Mouse (Mus musculus) forebrain, embryonic 11.5 days (tissue): ENCODE measurements at regions not wholly inside any gene's neighbourhood (a gene's known extent, or its start where the extent isn't known, plus 50 kb on each side); places are given as distances from the start of the nearest gene placed in this dataset.

Experiments used
- ATAC-seq: fragments of 200-750 bp; cut with Nextera tagmentation; replicated peaks from 2 replicates; pipeline ENCODE4 v1.8.0; 2017; ENCODE audit warnings: moderate TSS enrichment; ENCODE audit not compliant: low FRiP score
- DNase-seq: peaks from one replicate; pipeline ENCODE4 v3.0.0-alpha.2; 2017; ENCODE audit warnings: low spot score
- H3K27ac ChIP-seq: fragments of 300-500 bp; sonication (generic); 2 replicates; pipeline ENCODE4 v1.5.1; 2014; ENCODE audit warnings: low read depth, low read length
- H3K27me3 ChIP-seq: fragments of 300-500 bp; sonication (generic); 2 replicates; pipeline ENCODE4 v1.6.1; 2014; ENCODE audit warnings: mild to moderate bottlenecking, low read length, mixed read lengths; ENCODE audit not compliant: control insufficient read depth, insufficient read depth
- H3K36me3 ChIP-seq: fragments of 300-500 bp; sonication (generic); 2 replicates; pipeline ENCODE4 v1.6.1; 2014; ENCODE audit warnings: mild to moderate bottlenecking, low read length, moderate library complexity, mixed read lengths; ENCODE audit not compliant: control insufficient read depth, insufficient read depth
- H3K4me1 ChIP-seq: fragments of 300-500 bp; sonication (generic); replicated peaks from 2 replicates; pipeline ENCODE4 v1.6.1; 2014; ENCODE audit warnings: low read length, mixed read lengths; ENCODE audit not compliant: control insufficient read depth, insufficient read depth
- H3K4me2 ChIP-seq: fragments of 300-500 bp; sonication (generic); 2 replicates; pipeline ENCODE4 v1.6.1; 2014; ENCODE audit warnings: low read depth, mild to moderate bottlenecking, low read length, moderate library complexity, mixed read lengths; ENCODE audit not compliant: severe bottlenecking
- H3K4me3 ChIP-seq: fragments of 300-500 bp; sonication (generic); 2 replicates; pipeline ENCODE4 v1.5.1; 2014; ENCODE audit warnings: low read depth, low read length
- H3K9ac ChIP-seq: fragments of 300-500 bp; sonication (generic); 2 replicates; pipeline ENCODE4 v1.6.1; 2014; ENCODE audit warnings: low read length
- H3K9me3 ChIP-seq: fragments of 300-500 bp; sonication (generic); 2 replicates; pipeline ENCODE4 v1.6.1; 2016; ENCODE audit warnings: low read length, mixed read lengths; ENCODE audit not compliant: control insufficient read depth
- WGBS: fragments of 180-500 bp; shearing (Covaris S2); extraction: QIAGEN DNeasy Blood & Tissue Kit; methylation state at CpG from one replicate; pipeline ENCODE4 v1.1.7; 2014; 5-methylcytosine and 5-hydroxymethylcytosine counted together

GRCm38 (mm10) chr16:73835715-73836440 lies 575.7 kb downstream of the Robo2 start:
- H3K4me3 ChIP-seq, result no peak overlapping the region
- H3K4me2 ChIP-seq, result no peak overlapping the region
- H3K36me3 ChIP-seq, result no peaks in the 10 kb centered on the region
- WGBS, result 82% methylated on average over 19 of the region's 19 CpGs
- H3K27ac ChIP-seq, result no peak overlapping the region
- H3K9ac ChIP-seq, result no peak overlapping the region
- H3K9me3 ChIP-seq, result no peaks in the 10 kb centered on the region
- no peaks in the 10 kb centered on the region for H3K4me1 ChIP-seq
- DNase-seq (no peak), ATAC-seq (no peak)
- no peaks in the 10 kb centered on the region for H3K27me3 ChIP-seq

- H3K4me1 ChIP-seq, result no peaks in the 10 kb centered on the region
- H3K9me3 ChIP-seq, result no peaks in the 10 kb centered on the region
- H3K27ac ChIP-seq, result no peak overlapping the region
- H3K4me2 ChIP-seq, result no peak overlapping the region
- no peaks in the 10 kb centered on the region for H3K36me3 ChIP-seq
- no peak for ATAC-seq
- no peak for DNase-seq
- WGBS, result 77% methylated on average over 10 of the region's 10 CpGs
- no peaks in the 10 kb centered on the region for H3K27me3 ChIP-seq
- H3K4me3 ChIP-seq, result no peak overlapping the region
- H3K9ac ChIP-seq, result no peak overlapping the region
Observed at GRCm38 (mm10) chr16:73821387-73822338, 590.0 kb downstream of the Robo2 start.

- DNase-seq (no peak), ATAC-seq (no peak)
- Histone ChIP-seq H3K36me3 (no peaks in the 10 kb centered on the region), H3K27ac (no peak overlapping the region), H3K9ac (no peak overlapping the region), H3K4me2 (no peak overlapping the region), H3K27me3 (no peaks in the 10 kb centered on the region), H3K9me3 (no peaks in the 10 kb centered on the region), H3K4me3 (no peak overlapping the region), H3K4me1 (no peaks in the 10 kb centered on the region)
- 95% methylated on average over 3 of the region's 3 CpGs for WGBS
Observed at GRCm38 (mm10) chr16:73804572-73804971, 607.1 kb downstream of the Robo2 start.

- Histone ChIP-seq H3K9ac (no peak overlapping the region), H3K4me2 (no peak overlapping the region), H3K4me1 (no peaks in the 10 kb centered on the region), H3K27me3 (no peaks in the 10 kb centered on the region), H3K36me3 (no peaks in the 10 kb centered on the region), H3K27ac (no peak overlapping the region), H3K9me3 (no peaks in the 10 kb centered on the region), H3K4me3 (no peak overlapping the region)
- ATAC-seq (no peak), DNase-seq (no peak)
- WGBS, result 92% methylated on average over 6 of the region's 6 CpGs
Observed at GRCm38 (mm10) chr16:73796528-73797171, 615.0 kb downstream of the Robo2 start.

- Histone ChIP-seq H3K36me3 (no peaks in the 10 kb centered on the region), H3K4me3 (no peak overlapping the region), H3K4me1 (no peaks in the 10 kb centered on the region), H3K27ac (no peak overlapping the region), H3K9ac (no peak overlapping the region), H3K4me2 (no peak overlapping the region), H3K27me3 (no peaks in the 10 kb centered on the region), H3K9me3 (no peaks in the 10 kb centered on the region)
- WGBS, result 94% methylated on average over 2 of the region's 2 CpGs
- no peak for ATAC-seq
- no peak for DNase-seq
Observed at GRCm38 (mm10) chr16:73785074-73785438, 626.6 kb downstream of the Robo2 start.

GRCm38 (mm10) chr16:73784296-73785073 lies 627.1 kb downstream of the Robo2 start:
- Histone ChIP-seq H3K4me1 (no peaks in the 10 kb centered on the region), H3K4me2 (no peak overlapping the region), H3K9ac (no peak overlapping the region), H3K4me3 (no peak overlapping the region), H3K27ac (no peak overlapping the region), H3K9me3 (no peaks in the 10 kb centered on the region), H3K36me3 (no peaks in the 10 kb centered on the region), H3K27me3 (no peaks in the 10 kb centered on the region)
- 92% methylated on average over 10 of the region's 10 CpGs for WGBS
- ATAC-seq, result no peak
- DNase-seq, result no peak

- 91% methylated on average over 5 of the region's 5 CpGs for WGBS
Observed at GRCm38 (mm10) chr16:73772454-73772853, 639.2 kb downstream of the Robo2 start.

GRCm38 (mm10) chr16:73770440-73770856 lies 641.2 kb downstream of the Robo2 start:
- no peak overlapping the region for H3K27ac ChIP-seq
- no peak overlapping the region for H3K4me3 ChIP-seq
- DNase-seq (no peak), ATAC-seq (no peak)
- H3K9me3 ChIP-seq, result no peaks in the 10 kb centered on the region
- H3K27me3 ChIP-seq, result no peaks in the 10 kb centered on the region
- no peaks in the 10 kb centered on the region for H3K36me3 ChIP-seq
- no peaks in the 10 kb centered on the region for H3K4me1 ChIP-seq
- 83% methylated on average over 5 of the region's 5 CpGs for WGBS
- H3K9ac ChIP-seq, result no peak overlapping the region
- H3K4me2 ChIP-seq, result no peak overlapping the region

More at GRCm38 (mm10) chr16:73772454-73772853, 639.2 kb downstream of the Robo2 start:
- Histone ChIP-seq H3K36me3 (no peaks in the 10 kb centered on the region), H3K4me2 (no peak overlapping the region), H3K4me3 (no peak overlapping the region), H3K4me1 (no peaks in the 10 kb centered on the region), H3K27ac (no peak overlapping the region), H3K9me3 (no peaks in the 10 kb centered on the region), H3K27me3 (no peaks in the 10 kb centered on the region), H3K9ac (no peak overlapping the region)
- ATAC-seq (no peak), DNase-seq (no peak)
